Mouse (Mus musculus) cerebellum, adult 2 months (tissue): Measurements from ENCODE around the gene Stxbp2.

Experiments used
- CTCF ChIP-seq: fragments of 200-500 bp; IDR thresholded peaks from 2 replicates; pipeline ENCODE4 v1.5.1; 2011; ENCODE audit warnings: low read depth, mild to moderate bottlenecking, control low read depth, low read length, moderate library complexity, borderline replicate concordance; ENCODE audit not compliant: insufficient read depth
- POLR2A ChIP-seq: fragments of 200-500 bp; IDR thresholded peaks from 2 replicates; pipeline ENCODE4 v1.6.1; 2011; ENCODE audit warnings: low read length, control low read depth, borderline replicate concordance; ENCODE audit not compliant: insufficient read depth

- no peak for TF ChIP-seq POLR2A
- no peak for TF ChIP-seq CTCF
Observed at GRCm38 (mm10) chr8:3683408-3684176, 52.8 kb downstream of the Stxbp2 start.
